Mouse (Mus musculus): ENCODE results near the gene Prr14. TPM values are rescaled to one million over a fixed set of nuclear protein-coding genes. Genes with fewer than 3 reads are reported as not detected.
"Not testable (repeated sequence)": the region's sequence is repeated elsewhere in the genome, so short reads cannot be mapped to it uniquely, and the experiment has no call there.

The Prr14 gene
- polyA plus RNA-seq, 1 experiment from 2014 or later = 22.8 TPM

DNA sequence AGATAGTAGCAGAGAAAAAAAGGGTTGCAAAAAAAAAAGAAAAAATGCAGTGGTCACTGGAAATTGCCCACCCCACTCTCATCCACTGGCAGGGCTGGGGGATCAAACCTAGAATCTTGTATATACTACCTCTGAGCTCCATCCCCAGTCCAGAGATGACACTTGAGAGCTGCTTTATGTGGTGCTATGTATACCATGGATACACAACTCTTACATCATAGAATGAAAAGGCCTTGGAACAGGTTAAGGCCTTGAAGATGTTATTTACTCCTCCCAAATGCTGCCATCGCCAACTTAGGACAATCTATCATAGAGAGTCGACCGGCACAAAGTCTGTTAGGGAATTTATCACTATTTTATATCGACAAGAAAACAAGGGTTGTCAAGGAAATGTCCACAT is 17.4 kb downstream of the Prr14 start:
- Histone ChIP-seq H3K4me2 (ENCODE audit: low read depth, low read length) (peak overlapping the region; percentile 77), H3K36me3 (ENCODE audit: control insufficient read depth, insufficient read depth) (peaks cover 35% of the 10 kb centered on the region), H3K4me1 (ENCODE audit: control insufficient read depth, low read depth, low read length) (peaks cover 36% of the 10 kb centered on the region), H3K27me3 (ENCODE audit: control insufficient read depth, insufficient read depth, low read depth, low read length) (no peaks in the 10 kb centered on the region), H3K27ac (ENCODE audit: low read length) (peak overlapping the region; percentile 97), H3K9ac (ENCODE audit: low read depth, low read length) (peak overlapping the region; percentile 59), H3K9me3 (replicated peaks; ENCODE audit: control insufficient read depth, low read length) (no peaks in the 10 kb centered on the region), H3K4me3 (ENCODE audit: low read depth, low read length) (peak overlapping the region; percentile 60)
- ATAC-seq (ENCODE audit: low read depth) = no peak
- WGBS (ENCODE audit: insufficient replicate concordance) = 74% methylated on average over 4 of the region's 4 CpGs

DNA sequence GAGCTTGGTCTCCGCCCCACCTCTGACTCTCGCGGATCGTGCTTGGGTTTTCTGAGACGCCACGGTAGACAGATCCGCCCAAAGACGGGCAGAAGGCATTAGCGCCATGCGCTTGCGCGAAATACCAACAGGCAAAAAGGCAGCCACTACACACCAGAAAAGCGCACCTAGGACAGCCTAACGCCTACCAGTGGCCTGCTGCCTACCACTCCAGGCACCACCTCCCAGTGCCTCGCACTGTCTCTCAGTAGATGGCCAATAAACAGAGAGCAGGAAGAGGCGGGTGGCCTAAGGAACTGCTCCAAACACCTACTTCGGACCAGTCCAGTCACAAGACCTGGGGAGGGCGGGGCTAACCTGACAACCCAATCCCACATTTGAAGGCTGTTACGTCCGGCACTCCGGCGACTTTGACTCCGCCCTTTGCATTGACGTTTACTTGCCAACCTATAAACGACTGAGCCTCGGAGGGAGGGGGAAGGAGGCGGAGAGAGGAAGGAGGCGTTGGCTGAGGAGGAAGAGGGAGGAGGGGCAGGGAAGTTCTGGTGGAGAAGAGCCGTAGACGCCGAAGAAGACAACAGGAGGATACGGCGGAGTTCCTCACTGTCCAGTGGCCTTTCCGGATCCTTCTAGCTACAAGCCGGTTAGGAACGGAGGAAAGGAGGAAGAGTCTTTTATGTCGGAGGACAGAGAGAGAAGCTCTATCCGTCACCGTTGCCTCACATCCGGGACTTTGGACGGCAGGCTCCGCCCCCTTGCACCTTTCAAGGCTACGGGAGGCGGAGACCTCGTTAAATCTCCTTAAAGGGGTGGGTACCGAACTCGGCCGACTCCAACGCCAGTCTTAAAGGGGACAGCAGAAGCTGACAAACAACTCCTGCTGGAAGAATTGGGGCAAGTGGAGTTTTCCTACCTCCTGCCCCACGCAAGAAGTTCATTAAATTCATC is 18.6 kb downstream of the Prr14 start:
- Histone ChIP-seq H3K27ac (ENCODE audit: low read length) (peak overlapping the region; percentile 97), H3K9me3 (replicated peaks; ENCODE audit: control insufficient read depth, low read length) (no peaks in the 10 kb centered on the region), H3K27me3 (ENCODE audit: control insufficient read depth, insufficient read depth, low read depth, low read length) (no peaks in the 10 kb centered on the region), H3K4me1 (ENCODE audit: control insufficient read depth, low read depth, low read length) (peaks cover 26% of the 10 kb centered on the region), H3K9ac (ENCODE audit: low read depth, low read length) (peak overlapping the region; percentile 96), H3K4me2 (ENCODE audit: low read depth, low read length) (peak overlapping the region; percentile 85), H3K36me3 (ENCODE audit: control insufficient read depth, insufficient read depth) (peaks cover 43% of the 10 kb centered on the region), H3K4me3 (ENCODE audit: low read depth, low read length) (peak overlapping the region; percentile 93)
- WGBS (ENCODE audit: insufficient replicate concordance) = under 1% methylated on average over 50 of the region's 50 CpGs
- ATAC-seq (ENCODE audit: low read depth) = peak; percentile 89

DNA sequence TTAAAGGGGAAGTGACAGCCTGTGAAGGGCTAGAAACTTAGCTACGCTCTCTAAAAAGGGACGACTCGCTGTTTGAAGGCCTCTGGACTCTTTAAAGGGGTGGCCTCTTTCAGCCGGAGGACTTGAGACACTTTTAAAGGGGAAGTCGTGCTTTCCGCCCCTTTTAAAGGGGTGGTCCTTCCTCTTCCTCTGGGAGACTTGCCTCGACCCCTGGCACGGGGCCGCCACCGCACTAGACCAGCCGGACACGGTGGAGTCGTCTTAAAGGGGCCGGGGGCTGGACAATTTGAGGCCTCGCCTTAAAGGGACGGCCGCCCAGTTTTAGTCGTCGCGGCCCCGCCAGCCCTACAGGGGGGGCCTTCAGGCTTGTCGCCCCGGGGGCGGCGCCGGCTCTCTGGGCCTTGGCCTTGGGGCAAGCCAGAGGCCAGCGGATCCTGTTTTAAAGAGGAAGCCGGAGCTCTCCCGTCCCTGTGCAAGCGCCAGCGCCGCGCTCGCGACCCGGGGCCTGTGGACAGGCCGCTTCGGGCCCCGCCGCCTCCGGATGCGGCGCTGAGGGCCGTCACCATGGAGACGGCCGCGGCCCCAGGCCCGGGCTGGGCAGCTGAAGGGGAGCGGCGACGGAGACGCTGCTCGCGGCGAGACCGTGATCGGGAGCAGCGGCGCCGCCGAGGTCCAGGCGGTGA is 19.4 kb downstream of the Prr14 start, which contains the start of gene Fbrs:
Gene Fbrs, plus strand, starts transcription at position 565 of the 683 bp plus-strand sequence.
- Histone ChIP-seq H3K9me3 (replicated peaks; ENCODE audit: control insufficient read depth, low read length) (no peaks in the 10 kb centered on the region), H3K4me1 (ENCODE audit: control insufficient read depth, low read depth, low read length) (peaks cover 26% of the 10 kb centered on the region), H3K36me3 (ENCODE audit: control insufficient read depth, insufficient read depth) (peaks cover 40% of the 10 kb centered on the region), H3K4me2 (ENCODE audit: low read depth, low read length) (peak within 1 kb of the TSS; percentile 85), H3K27ac (ENCODE audit: low read length) (peak within 1 kb of the TSS; percentile 97), H3K27me3 (ENCODE audit: control insufficient read depth, insufficient read depth, low read depth, low read length) (no peaks in the 10 kb centered on the region), H3K9ac (ENCODE audit: low read depth, low read length) (peak within 1 kb of the TSS; percentile 96), H3K4me3 (ENCODE audit: low read depth, low read length) (peak within 1 kb of the TSS; percentile 93)
- under 1% methylated on average over 50 of the region's 62 CpGs for WGBS (ENCODE audit: insufficient replicate concordance)
- peak; percentile 44 for ATAC-seq (ENCODE audit: low read depth)

DNA sequence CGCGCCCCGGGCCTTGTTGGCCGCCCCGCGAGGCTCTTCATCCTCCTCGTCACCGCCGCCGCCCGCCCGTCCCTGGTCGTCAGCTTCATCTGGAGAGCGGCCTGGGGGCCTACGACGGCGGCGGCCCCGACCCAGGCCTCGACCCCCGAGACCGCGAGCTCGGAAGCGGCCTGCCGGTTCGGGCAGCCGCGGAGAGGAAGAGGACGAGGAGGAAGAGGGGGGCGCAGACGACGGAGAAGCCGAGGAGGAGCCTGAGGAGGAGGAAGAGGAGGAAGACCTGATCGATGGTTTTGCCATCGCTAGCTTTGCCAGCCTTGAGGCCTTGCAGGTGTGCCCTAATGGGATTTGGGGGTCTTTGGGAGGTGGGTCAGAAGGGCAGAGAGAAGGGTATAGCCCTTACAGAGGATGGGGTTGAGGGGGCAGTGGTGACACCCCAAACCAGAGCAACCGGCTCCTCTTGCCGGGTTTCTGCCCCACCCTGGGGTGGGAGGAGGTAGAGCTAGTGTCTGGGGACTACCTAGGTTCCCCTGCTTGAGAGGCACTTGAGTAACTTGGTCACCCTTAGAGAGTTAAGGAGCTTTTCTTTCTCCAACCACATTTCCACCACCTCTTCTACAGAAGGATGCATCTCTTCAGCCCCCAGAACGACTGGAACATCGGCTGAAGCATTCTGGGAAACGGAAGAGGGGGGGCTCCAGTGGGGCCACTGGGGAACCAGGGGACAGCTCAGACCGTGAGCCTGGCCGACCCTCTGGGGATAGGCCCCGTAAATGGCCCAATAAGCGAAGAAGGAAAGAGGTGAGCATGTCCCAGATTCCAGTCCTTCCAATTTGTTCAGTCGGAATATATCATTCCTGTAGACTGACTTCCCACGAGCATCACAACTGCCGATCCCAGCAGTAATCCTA is 20.2 kb downstream of the Prr14 start:
- Histone ChIP-seq H3K36me3 (ENCODE audit: control insufficient read depth, insufficient read depth) (peaks cover 36% of the 10 kb centered on the region), H3K4me1 (ENCODE audit: control insufficient read depth, low read depth, low read length) (peaks cover 26% of the 10 kb centered on the region)

DNA sequence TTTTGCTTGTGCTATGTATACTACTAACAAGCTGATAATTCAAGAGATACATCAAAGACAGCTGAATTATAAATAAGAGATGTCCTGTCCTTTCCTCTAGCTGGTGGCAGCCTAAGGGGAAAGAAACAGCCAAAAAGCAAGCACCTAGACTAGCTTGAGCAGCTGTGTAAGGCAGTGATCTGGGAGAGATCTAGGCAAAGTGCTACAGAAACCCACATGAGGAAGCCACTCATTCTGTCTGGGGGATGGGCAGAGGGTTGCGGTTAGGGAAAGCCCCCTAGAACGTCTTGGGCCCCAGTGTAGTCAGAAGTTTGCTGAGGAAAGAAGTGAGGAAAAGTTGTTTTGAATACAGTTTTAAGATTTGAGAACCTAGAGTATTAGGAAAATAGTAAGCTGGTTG is 20.9 kb downstream of the Prr14 start:
- peak overlapping the region; percentile 97 for H3K27ac ChIP-seq (ENCODE audit: low read length)
- H3K4me3 ChIP-seq (ENCODE audit: low read depth, low read length) = peak overlapping the region; percentile 93
- H3K9me3 ChIP-seq (replicated peaks; ENCODE audit: control insufficient read depth, low read length) = no peaks in the 10 kb centered on the region
- 14% methylated on average over 2 of the region's 2 CpGs for WGBS (ENCODE audit: insufficient replicate concordance)
- H3K36me3 ChIP-seq (ENCODE audit: control insufficient read depth, insufficient read depth) = peaks cover 34% of the 10 kb centered on the region
- peaks cover 26% of the 10 kb centered on the region for H3K4me1 ChIP-seq (ENCODE audit: control insufficient read depth, low read depth, low read length)
- H3K9ac ChIP-seq (ENCODE audit: low read depth, low read length) = peak overlapping the region; percentile 96
- peak overlapping the region; percentile 85 for H3K4me2 ChIP-seq (ENCODE audit: low read depth, low read length)
- ATAC-seq (ENCODE audit: low read depth) = no peak
- H3K27me3 ChIP-seq (ENCODE audit: control insufficient read depth, insufficient read depth, low read depth, low read length) = no peaks in the 10 kb centered on the region

More for the DNA sequence above, 20.2 kb downstream of the Prr14 start:
- H3K9me3 ChIP-seq (replicated peaks; ENCODE audit: control insufficient read depth, low read length) = no peaks in the 10 kb centered on the region
- no peak for ATAC-seq (ENCODE audit: low read depth)
- H3K4me2 ChIP-seq (ENCODE audit: low read depth, low read length) = peak overlapping the region; percentile 85
- peak overlapping the region; percentile 93 for H3K4me3 ChIP-seq (ENCODE audit: low read depth, low read length)
- H3K27me3 ChIP-seq (ENCODE audit: control insufficient read depth, insufficient read depth, low read depth, low read length) = no peaks in the 10 kb centered on the region
- 2% methylated on average over 48 of the region's 48 CpGs for whole genome bisulfite sequencing (ENCODE audit: insufficient replicate concordance)
- H3K27ac ChIP-seq (ENCODE audit: low read length) = peak overlapping the region; percentile 97
- peak overlapping the region; percentile 96 for H3K9ac ChIP-seq (ENCODE audit: low read depth, low read length)

DNA sequence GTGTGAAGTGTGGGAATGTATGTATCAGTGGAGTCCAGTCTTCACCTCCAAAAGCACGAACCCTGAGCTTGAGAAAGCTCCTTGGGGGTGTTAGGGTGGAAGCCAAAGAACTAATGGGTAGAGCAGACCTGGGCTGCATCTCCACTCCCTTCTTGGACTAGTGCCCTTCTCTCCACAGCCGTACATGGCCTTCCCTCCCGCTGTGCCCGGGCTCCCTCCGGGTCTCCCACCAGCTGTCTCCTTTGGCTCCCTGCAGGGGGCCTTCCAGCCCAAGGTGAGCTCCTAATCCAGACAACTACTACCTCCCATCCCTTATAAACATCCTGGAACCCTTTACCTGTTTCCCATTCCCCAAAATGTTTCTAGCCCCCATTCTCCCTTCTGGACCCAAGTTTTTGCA is 26.0 kb downstream of the Prr14 start:
- Histone ChIP-seq H3K4me1 (ENCODE audit: control insufficient read depth, low read depth, low read length) (peaks cover 13% of the 10 kb centered on the region), H3K4me3 (ENCODE audit: low read depth, low read length) (no peak overlapping the region)
- 87% methylated on average over 2 of the region's 5 CpGs for WGBS (ENCODE audit: insufficient replicate concordance)

DNA sequence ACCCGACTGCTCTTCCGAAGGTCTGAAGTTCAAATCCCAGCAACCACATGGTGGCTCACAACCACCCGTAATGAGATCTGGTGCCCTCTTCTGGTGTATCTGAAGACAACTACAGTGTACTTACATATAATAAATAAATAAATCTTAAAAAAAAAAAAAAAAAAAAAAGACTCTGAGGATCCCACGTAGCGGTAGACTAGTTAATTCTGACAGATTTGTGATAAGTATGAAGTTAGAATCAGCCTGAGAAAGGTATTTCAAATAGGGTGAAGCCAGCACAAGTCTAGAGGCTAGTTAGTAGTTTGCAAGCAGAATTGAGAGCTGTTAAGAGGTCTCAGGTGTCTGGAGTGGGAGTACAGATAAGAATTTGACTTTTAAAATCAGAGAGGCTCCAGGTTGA is 29.0 kb downstream of the Prr14 start:
- H3K36me3 ChIP-seq (ENCODE audit: control insufficient read depth, insufficient read depth) = peaks cover 54% of the 10 kb centered on the region
- not testable (repeated sequence) for H3K27me3 ChIP-seq (ENCODE audit: control insufficient read depth, insufficient read depth, low read depth, low read length); H3K4me2 ChIP-seq (ENCODE audit: low read depth, low read length); H3K4me3 ChIP-seq (ENCODE audit: low read depth, low read length); H3K4me1 ChIP-seq (ENCODE audit: control insufficient read depth, low read depth, low read length); H3K27ac ChIP-seq (ENCODE audit: low read length); H3K9me3 ChIP-seq (replicated peaks; ENCODE audit: control insufficient read depth, low read length); H3K9ac ChIP-seq (ENCODE audit: low read depth, low read length); ATAC-seq (ENCODE audit: low read depth)
- WGBS (ENCODE audit: insufficient replicate concordance) = 84% methylated on average over 4 of the region's 5 CpGs

More for the DNA sequence above, 26.0 kb downstream of the Prr14 start:
- Histone ChIP-seq H3K27me3 (ENCODE audit: control insufficient read depth, insufficient read depth, low read depth, low read length) (no peaks in the 10 kb centered on the region), H3K36me3 (ENCODE audit: control insufficient read depth, insufficient read depth) (peaks cover 55% of the 10 kb centered on the region), H3K4me2 (ENCODE audit: low read depth, low read length) (no peak overlapping the region), H3K9me3 (replicated peaks; ENCODE audit: control insufficient read depth, low read length) (no peaks in the 10 kb centered on the region), H3K27ac (ENCODE audit: low read length) (no peak overlapping the region), H3K9ac (ENCODE audit: low read depth, low read length) (no peak overlapping the region)
- no peak for ATAC-seq (ENCODE audit: low read depth)

DNA sequence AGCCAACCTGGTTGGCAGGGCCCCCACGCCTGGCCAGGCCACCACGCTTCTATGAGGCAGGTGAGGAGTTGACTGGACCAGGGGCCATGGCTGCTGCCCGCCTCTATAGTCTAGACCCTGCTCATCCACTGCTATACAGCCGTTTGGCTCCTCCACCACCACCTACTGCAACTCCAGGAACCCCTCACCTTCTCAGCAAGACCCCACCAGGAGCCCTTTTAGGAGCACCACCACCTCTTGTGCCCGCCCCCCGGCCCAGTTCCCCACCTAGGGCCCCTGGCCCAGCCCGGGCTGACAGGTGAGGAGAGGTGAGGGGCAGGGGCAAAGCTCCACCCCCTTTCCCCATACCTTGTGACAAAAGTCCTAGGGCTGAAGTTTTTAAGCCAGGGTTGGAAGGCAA is 30.6 kb downstream of the Prr14 start:
- H3K4me2 ChIP-seq (ENCODE audit: low read depth, low read length) = no peak overlapping the region
- H3K4me1 ChIP-seq (ENCODE audit: control insufficient read depth, low read depth, low read length) = no peaks in the 10 kb centered on the region; the same call in 1 of the 2 replicates
- WGBS (ENCODE audit: insufficient replicate concordance) = 80% methylated on average over 7 of the region's 7 CpGs
- H3K4me3 ChIP-seq (ENCODE audit: low read depth, low read length) = no peak overlapping the region
- H3K36me3 ChIP-seq (ENCODE audit: control insufficient read depth, insufficient read depth) = peaks cover 48% of the 10 kb centered on the region
- H3K27me3 ChIP-seq (ENCODE audit: control insufficient read depth, insufficient read depth, low read depth, low read length) = no peaks in the 10 kb centered on the region
- no peak overlapping the region for H3K27ac ChIP-seq (ENCODE audit: low read length)
- 0 out of 2 replicates have a peak, but pooled peaks have one; percentile 19 for ATAC-seq (ENCODE audit: low read depth)
- H3K9ac ChIP-seq (ENCODE audit: low read depth, low read length) = no peak overlapping the region
- H3K9me3 ChIP-seq (replicated peaks; ENCODE audit: control insufficient read depth, low read length) = no peaks in the 10 kb centered on the region

Measured in liver, embryonic 16.5 days (tissue).